Mouse (Mus musculus) right cerebral cortex, postnatal 14 days (tissue): ENCODE data around the gene Hint2.

ENCODE experiments used
- DNase-seq: peaks from one replicate; pipeline ENCODE4 v3.0.0; 2022

The Hint2 gene

DNA sequence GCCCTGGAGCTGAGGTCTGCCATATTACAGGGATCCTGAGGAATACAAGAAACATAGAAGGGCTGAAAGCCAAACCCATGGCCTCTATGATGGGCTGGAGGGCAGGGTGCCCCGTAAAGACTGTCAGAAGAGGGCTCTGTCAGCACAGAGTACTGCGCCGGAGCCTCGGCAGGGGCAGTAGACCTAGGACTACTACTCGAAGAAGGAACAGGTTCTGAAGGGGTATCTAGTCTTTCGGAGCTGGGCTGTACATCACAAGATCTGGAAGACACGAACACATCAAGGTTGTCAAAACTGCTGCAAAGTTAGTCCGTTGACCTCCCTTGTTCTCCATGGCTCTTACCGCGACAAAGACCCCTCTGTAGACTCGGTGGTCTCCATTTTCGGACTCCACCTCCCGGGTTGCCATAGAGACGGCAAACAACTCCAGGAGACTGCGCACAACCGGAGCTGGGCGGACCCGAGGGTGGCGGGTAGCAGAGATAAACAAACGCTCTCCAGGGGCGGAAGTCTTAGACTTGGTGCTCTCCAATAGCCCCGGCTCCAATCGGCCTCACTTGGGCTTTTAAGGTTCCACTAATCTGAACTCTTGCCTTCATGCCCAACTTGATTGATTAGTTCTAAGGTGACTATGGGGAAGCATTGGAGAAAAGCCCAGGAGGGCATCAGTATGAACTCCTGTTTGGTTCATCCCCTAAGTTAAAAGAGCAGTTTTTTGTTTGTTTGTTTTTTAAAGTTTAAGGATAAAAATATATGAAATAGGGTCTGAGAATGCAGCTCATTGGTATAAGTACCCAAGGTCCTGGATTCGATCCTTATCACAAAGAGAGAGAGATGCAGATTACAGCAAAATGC is 2.9 kb downstream of the Hint2 start, which contains the start of gene Spag8:
TSS of gene Spag8 (minus strand) at position 434 of the 855 bp plus-strand sequence.
- DNase-seq = peak; percentile 47

GRCm38 (mm10) chr4:43652726-43653125 is 3.5 kb downstream of the Hint2 start:
- no peak for DNase-seq

GRCm38 (mm10) chr4:43649783-43650182 is 6.5 kb downstream of the Hint2 start:
- DNase-seq = no peak

DNA sequence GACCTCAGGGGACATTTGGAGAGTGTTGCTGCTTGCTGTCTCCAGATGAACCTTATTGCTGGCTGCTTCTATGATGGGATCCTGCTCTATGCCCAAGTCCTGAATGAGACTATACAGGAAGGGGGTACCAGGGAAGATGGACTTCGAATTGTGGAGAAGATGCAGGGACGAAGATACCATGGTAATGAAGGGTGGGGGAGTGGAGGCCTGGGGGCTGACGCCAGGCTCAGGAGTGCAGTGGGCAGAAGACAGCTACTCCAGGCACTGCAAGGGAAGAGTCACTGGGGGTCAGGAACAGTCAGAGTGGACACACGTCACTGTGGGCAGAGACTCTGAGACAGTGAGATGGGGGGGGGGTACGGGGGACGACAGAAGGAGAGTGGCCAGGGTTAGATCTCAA is 15.8 kb downstream of the Hint2 start:
- no peak for DNase-seq

DNA sequence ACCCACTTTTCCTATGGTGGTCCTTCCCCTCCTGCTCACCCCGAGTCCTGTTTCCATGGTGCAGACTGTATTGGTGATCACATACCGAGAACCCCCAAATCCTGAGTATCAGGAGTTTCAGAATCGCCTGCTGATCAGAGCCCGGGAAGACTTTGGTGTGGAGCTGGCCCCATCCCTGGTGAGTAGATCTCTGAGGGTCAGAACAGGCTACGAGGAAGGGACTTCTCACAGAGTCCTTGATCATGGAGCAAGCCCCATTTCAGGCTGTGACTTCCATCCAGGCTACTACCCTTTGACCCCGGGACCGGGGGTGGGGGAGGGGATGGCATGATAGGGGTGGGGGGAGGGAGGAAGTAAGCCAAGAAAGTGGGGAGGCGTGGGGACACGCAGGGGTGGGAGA is 16.2 kb downstream of the Hint2 start:
- no peak for DNase-seq

GRCm38 (mm10) chr4:43636751-43637150 is 19.5 kb downstream of the Hint2 start:
- DNase-seq = no peak

GRCm38 (mm10) chr4:43634621-43635374 is 21.5 kb downstream of the Hint2 start:
- DNase-seq = no peak

GRCm38 (mm10) chr4:43633736-43634135 is 22.5 kb downstream of the Hint2 start:
- DNase-seq = no peak

- DNase-seq = no peak
These were observed 23.0 kb downstream of the Hint2 start for GRCm38 (mm10) chr4:43633296-43633695.

- DNase-seq = peak; percentile 35
These were observed 24.0 kb downstream of the Hint2 start for GRCm38 (mm10) chr4:43631956-43632920.

GRCm38 (mm10) chr4:43631046-43631955 is 25.0 kb downstream of the Hint2 start, which contains the start of gene Npr2:
Npr2 (plus strand) TSS chr4:43631935.
- peak; percentile 46 for DNase-seq

- no peak for DNase-seq
These were observed 25.6 kb downstream of the Hint2 start for GRCm38 (mm10) chr4:43630671-43631045.

DNA sequence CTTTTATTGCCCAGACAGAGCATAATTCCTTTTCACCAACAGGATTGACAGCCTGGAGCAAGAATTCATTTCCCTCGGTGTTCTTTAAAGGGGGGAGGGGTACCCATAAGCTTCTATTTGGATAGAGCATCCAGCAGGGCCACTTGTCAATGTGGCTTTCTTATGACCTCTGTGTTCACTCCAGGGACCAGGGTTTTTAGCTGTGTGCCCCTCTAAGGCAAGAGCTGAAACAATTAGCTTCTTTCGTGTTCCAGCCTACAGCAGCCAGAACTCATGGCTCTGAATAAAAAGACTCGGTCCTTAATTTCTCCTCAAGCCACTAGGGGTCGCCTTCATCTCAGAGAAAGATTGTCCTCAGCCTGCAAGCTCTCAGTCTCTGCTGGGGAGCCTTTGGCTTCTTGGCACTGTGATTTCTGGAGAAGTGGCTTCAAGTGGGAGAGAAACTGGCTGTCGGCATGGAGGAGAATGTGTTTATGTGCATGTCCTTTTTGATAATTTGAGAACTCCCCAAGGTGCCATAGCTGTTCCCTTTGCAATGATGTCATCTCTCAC is 26.2 kb downstream of the Hint2 start:
- peak; percentile 72 for DNase-seq

DNA sequence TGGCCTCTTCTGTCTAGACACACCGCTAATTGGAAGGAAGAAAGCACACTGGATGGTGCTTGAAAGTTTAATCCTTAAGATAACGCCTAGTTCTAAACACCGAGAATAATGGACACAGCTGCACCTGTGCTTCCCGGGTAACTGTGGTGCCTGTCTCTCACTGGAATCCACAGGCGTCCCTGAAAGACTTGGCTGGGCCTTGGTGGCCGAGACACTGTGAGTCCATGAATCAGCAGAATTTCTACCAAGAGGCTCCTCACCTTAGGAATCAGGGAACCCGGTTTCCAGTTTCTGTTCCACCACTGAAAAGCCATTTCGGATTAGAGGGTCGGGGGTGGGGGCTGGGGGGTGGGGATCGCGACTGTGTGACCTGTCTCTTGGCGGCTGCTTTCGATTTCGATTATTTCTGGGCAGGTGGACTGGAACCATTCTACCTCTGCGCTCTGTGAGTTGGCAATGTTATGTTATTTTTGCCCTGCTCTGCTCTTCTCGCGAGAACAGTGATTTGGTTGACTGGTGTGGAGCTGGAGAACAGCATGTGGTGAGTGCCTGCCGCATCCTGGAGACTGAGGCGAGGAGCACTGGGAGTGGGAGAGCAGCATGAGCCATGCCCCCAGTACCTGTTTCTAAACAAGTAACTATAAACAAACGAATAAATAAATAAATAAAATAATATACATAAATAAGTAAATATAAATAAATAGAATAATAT is 27.0 kb downstream of the Hint2 start:
- no peak for DNase-seq

- DNase-seq = no peak
These were observed 36.0 kb downstream of the Hint2 start for GRCm38 (mm10) chr4:43620146-43620778.

DNA sequence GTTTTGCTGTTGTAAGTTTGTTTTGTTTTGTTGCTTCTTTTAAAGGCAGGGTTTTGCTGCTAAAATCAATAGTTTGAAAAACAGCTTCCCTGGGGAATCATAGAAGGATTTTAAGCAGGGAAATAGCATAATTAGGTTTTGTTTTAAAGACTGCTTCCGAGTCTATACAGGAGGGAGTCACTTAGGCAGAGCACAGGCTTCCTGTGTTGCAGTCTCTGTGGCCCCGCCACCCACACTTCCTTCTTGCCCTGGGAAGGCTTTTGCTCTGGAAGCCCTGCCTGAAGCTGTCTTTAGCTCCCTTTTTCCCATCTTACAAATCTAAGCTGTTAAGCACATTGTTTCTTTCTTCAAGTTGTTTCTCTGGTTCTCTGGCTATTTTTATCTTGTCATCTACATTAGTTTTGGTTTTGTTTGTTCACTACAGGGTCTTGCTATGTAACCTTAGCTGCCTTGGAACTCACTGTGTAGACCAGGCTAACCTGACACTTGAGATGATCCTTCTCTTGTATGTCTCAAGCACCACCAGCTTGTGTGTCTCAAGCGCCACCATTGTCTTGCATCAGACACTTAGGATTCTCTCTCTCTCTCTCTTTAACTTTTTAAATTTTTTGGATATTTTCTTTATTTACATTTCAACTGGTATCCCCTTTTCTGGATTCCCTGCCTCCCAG is 43.1 kb downstream of the Hint2 start:
- no peak for DNase-seq

GRCm38 (mm10) chr4:43612534-43612933 is 43.7 kb downstream of the Hint2 start:
- no peak for DNase-seq

- DNase-seq = no peak
These were observed 51.2 kb downstream of the Hint2 start for GRCm38 (mm10) chr4:43604751-43605685.
